Mouse (Mus musculus) myocyte (in vitro differentiated cells): Measurements from ENCODE around the gene Oard1. TPM values are rescaled to one million over a fixed set of nuclear protein-coding genes. Genes with fewer than 3 reads are reported as not detected.

ENCODE experiments used
- H3K27me3 ChIP-seq: one replicate; pipeline ENCODE4 v1.6.1; 2011; ENCODE audit not compliant: control insufficient read depth, insufficient read depth, insufficient read length
- H3K36me3 ChIP-seq: one replicate; pipeline ENCODE4 v1.6.1; 2011; ENCODE audit not compliant: control insufficient read depth, insufficient read depth
- H3K4me2 ChIP-seq: one replicate; pipeline ENCODE4 v1.6.1; 2011; ENCODE audit warnings: low read depth, control low read depth
- H3K4me3 ChIP-seq: one replicate; pipeline ENCODE4 v1.5.1; 2011; ENCODE audit warnings: mild to moderate bottlenecking, control low read depth, moderate library complexity
- H3K79me2 ChIP-seq: one replicate; pipeline ENCODE4 v1.6.1; 2011; ENCODE audit not compliant: control insufficient read depth, insufficient read depth
- H3ac ChIP-seq: one replicate; pipeline ENCODE4 v1.6.1; 2011; ENCODE audit not compliant: control insufficient read depth, insufficient read length
- CEBPB ChIP-seq: IDR thresholded peaks from 2 replicates; pipeline ENCODE4 v1.6.1; 2011; ENCODE audit warnings: mild to moderate bottlenecking, moderate library complexity; ENCODE audit not compliant: poor library complexity, insufficient read depth, severe bottlenecking
- E2F4 ChIP-seq: IDR thresholded peaks from one replicate; pipeline ENCODE4 v1.6.1; 2011; ENCODE audit warnings: mild to moderate bottlenecking, control low read depth, moderate library complexity; ENCODE audit not compliant: insufficient read depth
- MAX ChIP-seq: IDR thresholded peaks from one replicate; pipeline ENCODE4 v1.6.1; 2011; ENCODE audit warnings: low read depth, mild to moderate bottlenecking, control low read depth
- MYOD1 ChIP-seq, 3 experiments: IDR thresholded peaks; one replicate each; pipeline ENCODE4 v1.6.1; 2011; ENCODE audit warnings: control low read depth in 2 of 3, low read depth in 2 of 3, mild to moderate bottlenecking in 2 of 3, moderate library complexity in 1 of 3; ENCODE audit not compliant: insufficient read length in 2 of 3, control insufficient read depth in 1 of 3
- MYOG ChIP-seq, 3 experiments: IDR thresholded peaks; one replicate each; pipeline ENCODE4 v1.6.1; 2011; ENCODE audit warnings: control low read depth in 2 of 3, low read depth in 2 of 3, mild to moderate bottlenecking in 2 of 3; ENCODE audit not compliant: insufficient read length in 2 of 3, control insufficient read depth in 1 of 3, insufficient read depth in 1 of 3
- POLR2A ChIP-seq: IDR thresholded peaks from one replicate; pipeline ENCODE4 v1.6.1; 2011; ENCODE audit warnings: low read depth, mild to moderate bottlenecking, control low read depth, moderate library complexity; ENCODE audit not compliant: insufficient read length
- POLR2AphosphoS2 ChIP-seq: IDR thresholded peaks from one replicate; pipeline ENCODE4 v1.6.1; 2011; ENCODE audit warnings: low read depth, control low read depth; ENCODE audit not compliant: insufficient read length
- REST ChIP-seq: IDR thresholded peaks from one replicate; pipeline ENCODE4 v1.6.1; 2011; ENCODE audit warnings: mild to moderate bottlenecking, control low read depth, moderate library complexity; ENCODE audit not compliant: insufficient read depth, insufficient read length
- SRF ChIP-seq: IDR thresholded peaks from one replicate; pipeline ENCODE4 v1.6.1; 2011; ENCODE audit warnings: low read depth; ENCODE audit not compliant: control insufficient read depth, insufficient read length
- TCF12 ChIP-seq: IDR thresholded peaks from one replicate; pipeline ENCODE4 v1.6.1; 2011; ENCODE audit warnings: mild to moderate bottlenecking, control low read depth; ENCODE audit not compliant: poor library complexity, insufficient read depth, severe bottlenecking
- TCF3 ChIP-seq: IDR thresholded peaks from one replicate; pipeline ENCODE4 v1.6.1; 2011; ENCODE audit warnings: low read depth, control low read depth; ENCODE audit not compliant: insufficient read length
- USF1 ChIP-seq: IDR thresholded peaks from one replicate; pipeline ENCODE4 v1.6.1; 2011; ENCODE audit warnings: low read depth, mild to moderate bottlenecking, control low read depth, moderate library complexity
- polyA plus RNA-seq: library from polyadenylated mRNA; unstranded; fragments of >200 nt; fragmentation: generic; extraction: Trizol; gene quantifications from one replicate; pipeline ENCODE4 v1.2.1, GENCODE M21; 2012; ENCODE audit warnings: missing spikeins

The Oard1 gene
- polyA plus RNA-seq, 1 experiment, result 7.5 TPM

DNA sequence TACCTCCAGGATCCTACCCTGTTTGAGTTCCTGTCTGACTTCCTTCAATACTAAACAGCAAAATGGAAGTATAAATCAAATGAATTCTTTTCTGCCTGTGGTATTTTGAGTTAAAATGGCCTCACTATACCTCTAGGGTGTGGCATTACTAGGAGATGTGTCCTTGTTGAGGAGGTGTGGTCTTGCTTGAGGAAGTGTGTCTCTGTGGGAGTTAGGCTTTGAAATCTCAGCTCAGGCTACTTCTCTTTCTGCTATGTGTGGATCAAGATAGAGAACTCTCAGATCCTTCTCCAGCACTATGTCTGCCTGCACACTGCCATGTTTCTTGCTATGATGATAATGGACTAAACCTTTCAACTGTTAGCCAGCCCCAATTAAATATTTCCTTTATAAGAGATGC lies 30.8 kb upstream of the Oard1 start:
- TF ChIP-seq POLR2A, result no peak
- TF ChIP-seq USF1, result no peak
- no peak for TF ChIP-seq MYOD1 (IDR thresholded peaks at IDR 0.05; ENCODE audit: control insufficient read depth in 1 of 3, insufficient read length in 2 of 3, low read depth in 2 of 3)
- no peak for TF ChIP-seq MYOG (IDR thresholded peaks at IDR 0.05; ENCODE audit: control insufficient read depth in 1 of 3, insufficient read depth in 1 of 3, insufficient read length in 2 of 3, low read depth in 2 of 3)
- no peak for TF ChIP-seq MAX
- no peak for TF ChIP-seq TCF12
- no peak for TF ChIP-seq SRF
- no peak for TF ChIP-seq TCF3
- TF ChIP-seq E2F4, result no peak
- no peak for TF ChIP-seq POLR2AphosphoS2
- no peak for TF ChIP-seq CEBPB
- no peak for TF ChIP-seq REST
- Histone ChIP-seq H3K27me3 (no peaks in the 10 kb centered on the region), H3K36me3 (no peaks in the 10 kb centered on the region), H3K4me2 (no peak overlapping the region), H3ac (no peak overlapping the region), H3K79me2 (no peaks in the 10 kb centered on the region), H3K4me3 (no peak overlapping the region)

DNA sequence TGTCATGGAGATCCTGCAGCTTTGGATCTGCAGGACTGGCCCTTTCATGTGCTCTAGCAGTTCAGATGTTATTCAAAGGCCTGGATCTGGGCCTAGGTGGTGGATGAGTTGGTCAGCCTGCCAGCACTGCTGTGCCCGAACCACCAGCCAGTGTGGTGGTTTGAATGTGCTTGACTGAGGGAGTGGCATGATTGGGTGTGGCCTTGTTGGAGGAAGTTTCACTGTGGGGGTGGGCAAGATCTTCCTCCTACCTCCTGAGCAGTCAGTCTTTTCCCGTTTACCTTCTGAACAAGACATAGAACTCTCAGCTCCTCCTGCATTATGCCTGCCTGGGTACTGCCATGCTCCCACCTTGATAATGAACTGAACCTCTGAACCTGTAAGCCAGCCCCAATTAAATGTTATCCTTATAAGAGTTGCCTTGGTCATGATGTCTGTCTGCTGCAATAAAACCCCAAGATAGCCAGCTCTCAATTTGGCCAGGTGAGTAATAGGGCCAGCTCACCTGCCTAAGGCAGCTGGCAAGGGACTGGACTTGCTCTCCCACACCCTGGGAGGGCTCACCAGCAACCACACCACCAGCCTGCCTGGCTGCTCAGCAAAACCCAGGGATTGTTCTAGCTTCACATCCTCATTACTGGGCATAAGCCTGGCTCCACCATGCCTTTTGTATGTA lies 23.9 kb upstream of the Oard1 start:
- no peaks in the 10 kb centered on the region for H3K27me3 ChIP-seq
- H3K4me2 ChIP-seq, result no peak overlapping the region
- H3ac ChIP-seq, result no peak overlapping the region
- H3K4me3 ChIP-seq, result no peak overlapping the region
- TF ChIP-seq POLR2AphosphoS2 (peak; percentile 66), E2F4 (no peak)
- peaks cover 19% of the 10 kb centered on the region for H3K36me3 ChIP-seq
- no peaks in the 10 kb centered on the region for H3K79me2 ChIP-seq

DNA sequence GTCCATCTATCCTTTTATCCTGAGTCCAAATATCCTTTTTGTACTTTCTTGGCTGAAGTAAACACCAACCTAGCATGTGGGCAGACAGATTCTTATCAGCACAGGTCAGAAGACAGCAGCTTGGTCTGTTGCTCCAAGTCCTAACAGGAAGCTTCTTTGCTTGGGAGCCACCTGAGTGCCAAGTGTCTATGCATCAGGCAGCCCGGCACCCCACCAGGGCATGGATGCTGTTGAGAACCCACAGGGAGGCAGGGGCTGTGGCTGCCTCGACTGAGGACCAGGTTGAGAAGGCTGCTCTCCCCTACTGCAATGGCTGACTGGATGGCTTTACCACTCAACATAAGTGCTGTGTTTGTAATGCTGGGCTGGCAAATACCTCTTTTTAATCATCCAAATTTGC lies 21.1 kb upstream of the Oard1 start:
- Histone ChIP-seq H3K27me3 (no peaks in the 10 kb centered on the region), H3K36me3 (peaks cover 38% of the 10 kb centered on the region), H3ac (no peak overlapping the region), H3K4me3 (no peak overlapping the region), H3K4me2 (no peak overlapping the region), H3K79me2 (no peaks in the 10 kb centered on the region)
- TF ChIP-seq TCF12 (no peak), POLR2AphosphoS2 (no peak), E2F4 (no peak), TCF3 (no peak), MYOD1 (IDR thresholded peaks at IDR 0.05; ENCODE audit: control insufficient read depth in 1 of 3, insufficient read length in 2 of 3, low read depth in 2 of 3) (no peak), POLR2A (no peak), SRF (no peak), REST (no peak), MAX (no peak), CEBPB (no peak), MYOG (IDR thresholded peaks at IDR 0.05; ENCODE audit: control insufficient read depth in 1 of 3, insufficient read depth in 1 of 3, insufficient read length in 2 of 3, low read depth in 2 of 3) (no peak), USF1 (no peak)

DNA sequence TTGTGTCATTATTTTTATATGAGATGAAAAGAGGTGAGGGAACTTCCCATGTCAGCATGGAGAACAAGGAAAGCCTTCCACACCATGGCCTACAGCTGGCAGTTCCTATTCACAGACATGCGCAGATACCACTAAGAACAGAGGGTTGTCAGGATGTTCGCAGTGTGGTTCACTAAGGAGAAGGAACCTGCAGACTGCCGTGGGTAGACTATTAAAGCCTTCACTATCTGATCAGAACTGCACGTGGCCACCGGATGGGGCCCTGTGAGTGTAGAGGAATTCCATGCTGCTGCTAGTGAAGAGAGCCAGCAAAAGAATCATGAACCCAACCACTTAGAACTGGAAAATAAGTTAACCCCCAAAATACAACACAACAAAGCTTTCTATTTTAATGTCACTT lies 20.4 kb upstream of the Oard1 start:
- Histone ChIP-seq H3ac (no peak overlapping the region), H3K79me2 (no peaks in the 10 kb centered on the region), H3K27me3 (no peaks in the 10 kb centered on the region), H3K36me3 (peaks cover 46% of the 10 kb centered on the region), H3K4me2 (no peak overlapping the region), H3K4me3 (no peak overlapping the region)
- TF ChIP-seq MAX (no peak), REST (no peak), POLR2A (no peak), TCF3 (no peak), USF1 (no peak)

DNA sequence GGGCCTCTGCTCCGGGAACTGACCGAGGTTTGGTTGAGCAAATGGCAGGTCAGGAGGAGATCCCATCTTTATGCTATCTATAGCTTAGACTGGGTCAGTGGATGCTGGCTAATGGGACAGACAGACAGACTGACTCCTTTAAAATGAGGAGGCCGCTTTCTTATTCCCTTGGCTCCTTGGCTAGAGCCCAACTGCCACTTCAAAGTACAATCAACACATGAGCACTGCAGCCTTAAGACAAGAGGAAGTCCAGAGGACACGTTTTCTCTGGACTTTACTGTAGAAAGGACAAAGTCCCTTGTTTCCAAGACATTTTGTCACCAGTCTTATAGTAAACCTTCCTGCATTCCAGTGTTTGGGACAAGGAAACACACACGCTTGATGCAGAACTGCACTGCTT lies 18.4 kb upstream of the Oard1 start:
- TF ChIP-seq REST (no peak), MYOG (IDR thresholded peaks at IDR 0.05; ENCODE audit: control insufficient read depth in 1 of 3, insufficient read depth in 1 of 3, insufficient read length in 2 of 3, low read depth in 2 of 3) (no peak), CEBPB (no peak), POLR2A (no peak), MYOD1 (IDR thresholded peaks at IDR 0.05; ENCODE audit: control insufficient read depth in 1 of 3, insufficient read length in 2 of 3, low read depth in 2 of 3) (no peak), TCF12 (no peak), SRF (no peak), TCF3 (no peak), POLR2AphosphoS2 (no peak)
- Histone ChIP-seq H3K79me2 (no peaks in the 10 kb centered on the region), H3K4me2 (no peak overlapping the region), H3K36me3 (peaks cover 65% of the 10 kb centered on the region), H3K4me3 (no peak overlapping the region), H3K27me3 (no peaks in the 10 kb centered on the region), H3ac (no peak overlapping the region)
